Mouse (Mus musculus) inflammation-experienced regulatory T-cells, adult 6 months (primary cell): ENCODE measurements around the gene Gm14569. TPM values are rescaled to one million over a fixed set of nuclear protein-coding genes. Genes with fewer than 3 reads are reported as not detected.

ENCODE experiments used
- ATAC-seq: one replicate; pipeline ENCODE4 v1.8.0; 2017
- polyA plus RNA-seq, 3 experiments: library from polyadenylated mRNA; unstranded; fragments of 100-300 nt; shearing (Covaris generic); gene quantifications; one replicate each; pipeline ENCODE4 v1.2.1; 2017

The Gm14569 gene
- polyA plus RNA-seq = under 1 TPM in 1 of 3 experiments, not detected in 2; 0.38 TPM

- no peak for ATAC-seq
Measured at GRCm38 (mm10) chrX:36491730-36492129, at the start of gene Gm14569. Gm14569 (minus strand) TSS chrX:36491830.

DNA sequence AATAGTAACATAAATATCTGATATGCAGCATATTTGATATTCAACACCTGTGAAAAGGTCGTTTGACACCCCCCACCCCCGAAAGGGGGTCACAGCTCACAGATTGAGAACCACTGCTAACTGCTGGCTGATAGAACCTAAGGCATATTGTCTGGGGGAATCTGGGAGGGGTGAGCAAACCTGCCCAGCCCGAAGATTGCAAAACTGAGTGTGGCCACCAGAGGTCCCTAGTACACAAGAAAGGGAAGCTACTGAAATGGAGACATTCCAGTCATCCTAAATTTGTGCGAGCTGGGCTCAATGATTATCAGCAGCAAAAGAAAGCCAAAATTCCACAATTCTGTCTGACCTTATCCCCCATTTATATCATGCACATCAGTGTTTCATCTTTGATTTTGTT lies 42.9 kb upstream of the Gm14569 start:
- ATAC-seq = no peak

- ATAC-seq = no peak
Measured at GRCm38 (mm10) chrX:36533744-36534143, 42.1 kb upstream of the Gm14569 start.

DNA sequence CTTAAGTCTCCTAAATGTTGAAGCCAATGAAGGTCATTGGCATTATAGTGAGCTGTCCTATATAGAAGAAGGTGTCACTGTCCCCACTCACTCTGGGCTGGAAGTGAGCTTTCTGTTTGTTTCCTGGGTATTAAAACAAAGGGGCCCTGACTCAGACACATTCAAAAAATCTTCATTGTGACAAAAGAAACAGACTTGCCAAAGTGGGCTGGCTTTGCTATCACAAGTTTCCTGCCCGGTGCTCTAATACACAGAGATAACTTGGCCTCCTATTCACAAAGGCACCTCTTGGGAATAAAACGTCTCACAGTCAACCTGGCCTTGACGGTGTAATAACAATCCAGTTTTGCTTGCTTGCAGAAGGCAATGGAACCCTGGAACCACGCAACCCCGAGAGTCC lies 38.6 kb upstream of the Gm14569 start:
- no peak for ATAC-seq

- no peak for ATAC-seq
Measured at GRCm38 (mm10) chrX:36523729-36524128, 32.1 kb upstream of the Gm14569 start.

DNA sequence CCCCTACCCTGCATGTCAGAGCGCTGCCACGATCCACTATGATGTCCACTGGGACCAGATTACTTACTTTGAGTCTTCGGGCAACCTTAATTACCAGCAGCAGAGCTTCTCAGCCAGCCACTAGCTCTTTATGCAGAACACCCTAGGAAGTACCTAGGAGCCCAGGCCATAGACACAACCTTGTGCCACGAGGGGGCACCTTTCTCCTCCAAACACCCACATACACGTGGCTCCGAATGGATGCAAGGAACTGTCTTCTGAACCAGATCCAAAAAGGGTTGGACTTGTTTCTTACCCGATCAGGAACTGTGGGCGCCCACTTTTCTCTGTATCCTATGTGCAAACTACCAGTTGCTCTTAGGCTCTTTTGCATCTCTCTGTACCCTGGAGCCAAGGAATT lies 22.1 kb upstream of the Gm14569 start:
- ATAC-seq = no peak

GRCm38 (mm10) chrX:36513231-36513630 lies 21.6 kb upstream of the Gm14569 start:
- no peak for ATAC-seq

GRCm38 (mm10) chrX:36506863-36507262 lies 15.2 kb upstream of the Gm14569 start:
- no peak for ATAC-seq

DNA sequence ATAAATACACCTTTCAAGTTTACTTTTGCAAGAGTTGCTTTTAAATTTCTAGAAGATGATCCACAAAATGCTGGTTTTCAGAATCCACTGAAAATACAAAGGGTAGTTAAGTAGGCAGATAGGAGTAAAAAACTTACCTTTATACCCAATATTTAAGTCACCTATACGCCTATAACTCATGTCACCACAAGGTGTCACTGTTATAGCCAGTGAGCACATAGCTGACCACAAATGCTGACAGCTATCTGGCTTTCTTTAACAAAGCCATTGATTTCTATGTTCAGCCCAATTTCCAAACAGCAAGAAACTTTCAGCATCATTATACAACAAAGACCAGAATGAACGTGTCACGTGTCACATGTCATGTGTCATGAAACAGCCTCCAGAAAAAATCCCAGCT lies 2.1 kb downstream of the Gm14569 start:
- ATAC-seq = peak; percentile 58

DNA sequence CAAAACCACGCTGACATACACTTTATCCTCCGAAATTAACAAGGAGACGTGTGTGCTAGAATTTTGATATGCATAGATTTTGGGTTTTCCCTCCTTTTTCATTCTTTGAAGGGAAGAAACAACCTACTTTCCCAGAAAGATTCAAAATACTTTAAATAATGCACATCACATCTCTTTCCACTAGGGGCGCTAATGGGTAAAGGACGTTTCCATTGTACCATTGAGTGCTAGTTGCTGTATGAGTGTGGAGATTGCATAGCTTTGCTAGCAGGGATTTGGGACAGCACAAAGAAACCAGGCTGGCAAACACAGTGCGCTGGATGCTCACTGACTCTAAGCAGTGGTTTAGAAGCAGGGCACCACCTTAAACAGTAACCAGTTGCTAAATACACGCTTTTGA lies 3.6 kb downstream of the Gm14569 start:
- peak; percentile 60 for ATAC-seq

DNA sequence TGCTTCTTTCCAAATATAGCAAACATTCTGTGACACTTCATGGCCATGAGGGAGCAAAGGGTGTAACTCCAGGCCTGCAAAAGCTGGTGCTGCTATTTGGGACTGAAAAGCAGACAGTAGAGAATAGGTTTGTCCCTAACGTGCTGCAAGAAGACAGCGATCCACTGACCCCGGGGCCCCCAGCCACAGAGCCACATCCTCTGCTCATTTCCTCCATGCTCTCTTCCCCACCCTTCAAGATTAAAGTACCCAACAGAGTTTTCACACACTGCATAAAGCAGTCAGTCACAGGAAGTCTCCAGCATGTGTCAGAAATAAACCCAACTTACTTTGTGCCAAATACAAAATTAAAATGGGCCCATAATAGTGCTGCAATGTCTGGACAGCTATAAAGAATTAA lies 16.8 kb downstream of the Gm14569 start:
- ATAC-seq = peak; percentile 87

GRCm38 (mm10) chrX:36474103-36474751 lies 17.4 kb downstream of the Gm14569 start:
- ATAC-seq = peak; percentile 62

- no peak for ATAC-seq
Measured at GRCm38 (mm10) chrX:36456031-36456430, 35.6 kb downstream of the Gm14569 start.

- ATAC-seq = no peak
Measured at GRCm38 (mm10) chrX:36437932-36438331, 53.7 kb downstream of the Gm14569 start.

GRCm38 (mm10) chrX:36434993-36435392 lies 56.6 kb downstream of the Gm14569 start:
- ATAC-seq = no peak

- no peak for ATAC-seq
Measured at GRCm38 (mm10) chrX:36419153-36419552, 72.5 kb downstream of the Gm14569 start.

GRCm38 (mm10) chrX:36402316-36402715 lies 89.3 kb downstream of the Gm14569 start:
- no peak for ATAC-seq

- no peak for ATAC-seq
Measured at GRCm38 (mm10) chrX:36400980-36401379, 90.7 kb downstream of the Gm14569 start, which contains the start of gene Gm6268. Gm6268 (plus strand) TSS chrX:36401280.

GRCm38 (mm10) chrX:36393279-36393678 lies 98.4 kb downstream of the Gm14569 start:
- ATAC-seq = no peak

GRCm38 (mm10) chrX:36392672-36393071 lies 99.0 kb downstream of the Gm14569 start:
- ATAC-seq = no peak

GRCm38 (mm10) chrX:36390503-36390902 lies 101.1 kb downstream of the Gm14569 start:
- ATAC-seq = no peak

GRCm38 (mm10) chrX:36389971-36390370 lies 101.7 kb downstream of the Gm14569 start:
- ATAC-seq = no peak

DNA sequence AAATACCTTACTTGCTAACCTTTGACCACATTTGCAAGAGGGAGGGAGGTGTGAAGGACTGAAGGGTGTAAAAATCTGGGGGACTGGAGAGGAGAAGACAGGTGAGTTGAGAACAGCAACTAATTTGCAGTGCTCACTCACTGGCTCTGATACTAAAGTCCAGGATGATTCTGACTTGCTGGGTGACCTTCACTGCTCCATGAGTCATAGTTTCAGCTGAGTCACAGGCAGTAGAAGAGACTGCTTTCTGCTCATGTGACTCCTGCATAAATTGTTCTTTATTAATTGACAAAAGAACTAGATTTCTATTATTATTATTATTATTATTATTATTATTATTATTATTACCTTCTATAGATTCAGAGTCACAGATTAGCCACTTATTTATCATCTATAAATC lies 106.3 kb downstream of the Gm14569 start:
- ATAC-seq = no peak
